9 mouse cellular contexts compared by ENCODE assay signal in genomic region chr9:53402291-53402711, GRCm38 (mm10). TPM values are rescaled to one million over a fixed set of nuclear protein-coding genes. Genes with fewer than 3 reads are reported as not detected.
DNase-seq lines count a peak whose midpoint lies in the region; ATAC-seq and TF ChIP-seq lines count a peak whose summit lies in the region.
"Had no signal": no experiment of that assay in that cellular context is flagged by ENCODE, and none has a peak within 500 bp of the region (broad histone marks: within the 10 kb centered on the region; RNA-seq: fewer than 3 reads in every experiment).

TSS of gene 4930550C14Rik (plus strand) at chr9:53402325.

- WGBS in hindbrain, postnatal 0 days: 10% methylated on average over 11 of the region's 11 CpGs
- 45% methylated on average over 11 of the region's 11 CpGs for WGBS in liver, embryonic 12.5 days (ENCODE audit: insufficient replicate concordance)
- 5% methylated on average over 11 of the region's 11 CpGs for WGBS in neural tube, embryonic 13.5 days

- ATAC-seq in hindbrain, postnatal 0 days: no peak
- no peak for ATAC-seq in liver, embryonic 12.5 days
- ATAC-seq in neural tube, embryonic 13.5 days (ENCODE audit: low read depth): peak; percentile 47; the same call in 1 of the 2 replicates
- ATAC-seq: Patski had no signal

- H3K27ac ChIP-seq in gastrocnemius, adult 2 months: peak within 1 kb of the TSS; percentile 38; the same call in 1 of the 2 replicates
- H3K27ac ChIP-seq in hindbrain, postnatal 0 days: peak within 1 kb of the TSS; percentile 50; the same call in 1 of the 2 replicates
- H3K27ac ChIP-seq in liver, embryonic 12.5 days: no peak within 1 kb of the TSS
- H3K27ac ChIP-seq in neural tube, embryonic 13.5 days (replicated peaks): peak within 1 kb of the TSS; percentile 71

- intact Hi-C loops in gastrocnemius, adult 2 months (cut with DNase I): no loop called here

- no peak for TF ChIP-seq CTCF in gastrocnemius, adult 2 months (IDR thresholded peaks at IDR 0.05)
- no peak for TF ChIP-seq CTCF in hindbrain, postnatal 0 days (IDR thresholded peaks at IDR 0.05; ENCODE audit: low read depth)

- no peaks in the 10 kb centered on the region for H3K36me3 ChIP-seq in hindbrain, postnatal 0 days (ENCODE audit: insufficient read depth, low read length)
- 0 out of 2 replicates have a peak, but pooled peaks cover 4% of the 10 kb centered on the region for H3K36me3 ChIP-seq in liver, embryonic 12.5 days
- no peaks in the 10 kb centered on the region for H3K36me3 ChIP-seq in neural tube, embryonic 13.5 days

- DNase-seq in right cerebral cortex, postnatal 10 days (ENCODE audit: low spot score in 2 of 2): peak; percentile 50 to 54
- no peak for DNase-seq in right cerebral cortex, postnatal 4 days
- DNase-seq in gastrocnemius, adult 2 months: no peak
- peak; percentile 73 for DNase-seq in hindbrain, postnatal 0 days (ENCODE audit: low spot score)
- no peak for DNase-seq in thymus, postnatal 0 days (ENCODE audit: low spot score)
- no peak for DNase-seq in right cerebral cortex, adult 18-20 months

- no peaks in the 10 kb centered on the region for H3K27me3 ChIP-seq in hindbrain, postnatal 0 days (ENCODE audit: insufficient read depth, low read length)
- H3K27me3 ChIP-seq in liver, embryonic 12.5 days (replicated peaks): no peaks in the 10 kb centered on the region
- H3K27me3 ChIP-seq in neural tube, embryonic 13.5 days: no peaks in the 10 kb centered on the region
- H3K27me3 ChIP-seq: Patski had no signal

- peak within 1 kb of the TSS; percentile 64 for H3K4me3 ChIP-seq in gastrocnemius, adult 2 months
- H3K4me3 ChIP-seq in hindbrain, postnatal 0 days (ENCODE audit: low read length): 0 out of 2 replicates have a peak within 1 kb of the TSS, but pooled peaks have one; percentile 5
- no peak within 1 kb of the TSS for H3K4me3 ChIP-seq in liver, embryonic 12.5 days
- peak within 1 kb of the TSS; percentile 10; the same call in 1 of the 2 replicates for H3K4me3 ChIP-seq in neural tube, embryonic 13.5 days

- H3K4me2 ChIP-seq in hindbrain, postnatal 0 days (ENCODE audit: low read depth, low read length): peak within 1 kb of the TSS; percentile 44
- H3K4me2 ChIP-seq in liver, embryonic 12.5 days: 0 out of 2 replicates have a peak within 1 kb of the TSS, but pooled peaks have one; percentile 16
- peak within 1 kb of the TSS; percentile 49 for H3K4me2 ChIP-seq in neural tube, embryonic 13.5 days

- peaks cover 5% of the 10 kb centered on the region; the same call in 1 of the 2 replicates for H3K4me1 ChIP-seq in hindbrain, postnatal 0 days (ENCODE audit: insufficient read depth, low read length)
- peaks cover 29% of the 10 kb centered on the region; the same call in 1 of the 2 replicates for H3K4me1 ChIP-seq in liver, embryonic 12.5 days
- H3K4me1 ChIP-seq in neural tube, embryonic 13.5 days (replicated peaks): peaks cover 31% of the 10 kb centered on the region

- no peaks in the 10 kb centered on the region for H3K9me3 ChIP-seq in hindbrain, postnatal 0 days (ENCODE audit: low read length)
- H3K9me3 ChIP-seq in liver, embryonic 12.5 days (replicated peaks): no peaks in the 10 kb centered on the region
- H3K9me3 ChIP-seq in neural tube, embryonic 13.5 days: no peaks in the 10 kb centered on the region

- no peak within 1 kb of the TSS for H3K9ac ChIP-seq in hindbrain, postnatal 0 days (replicated peaks; ENCODE audit: low read length)
- H3K9ac ChIP-seq in liver, embryonic 12.5 days: no peak within 1 kb of the TSS
- H3K9ac ChIP-seq in neural tube, embryonic 13.5 days: peak within 1 kb of the TSS; percentile 34; the same call in 1 of the 2 replicates

RNA-seq across cellular contexts. Expression of gene 4930550C14Rik, which starts in this region (rescaled TPM):
- total RNA-seq in gastrocnemius, adult 2 months (2021): under 1 TPM in 1 of 2 experiments, not detected in 1; 0.39 TPM
- 0.18 and 0.26 TPM in 2 replicates for total RNA-seq in hindbrain, postnatal 0 days (2014; rRNA removed)
- 0.49 and 0.59 TPM in 2 replicates for polyA plus RNA-seq in hindbrain, postnatal 0 days (2015; fragmentation: Nextera tagmentation; extraction: Ambion mirVana)
- polyA plus RNA-seq in liver, embryonic 12.5 days (2016; fragmentation: Nextera tagmentation; extraction: Ambion mirVana): 0.89 and 1.0 TPM in 2 replicates
- 0.18 and 0.44 TPM in 2 replicates for polyA plus RNA-seq in neural tube, embryonic 13.5 days (2015; fragmentation: Nextera tagmentation; extraction: Ambion mirVana)
- polyA plus RNA-seq in thymus, postnatal 0 days (2015; fragmentation: Nextera tagmentation; extraction: Ambion mirVana): 3.6 and 4.6 TPM in 2 replicates

Comparison
In these comparisons a context has a peak if more than half of its experiments do, and no peak if none do; other contexts are left out.
1. DNase-seq: peak in right cerebral cortex, postnatal 10 days (2 of 2); none in right cerebral cortex, postnatal 4 days (single experiment), gastrocnemius, adult 2 months (single experiment), thymus, postnatal 0 days (single experiment) and right cerebral cortex, adult 18-20 months (single experiment).
2. Peak in DNase-seq, H3K4me3 ChIP-seq, H3K27ac ChIP-seq and H3K4me2 ChIP-seq in hindbrain, postnatal 0 days; RNA of the gene not detected or under 1 TPM.
3. Peak in ATAC-seq, H3K4me3 ChIP-seq, H3K27ac ChIP-seq, H3K9ac ChIP-seq and H3K4me2 ChIP-seq in neural tube, embryonic 13.5 days; RNA of the gene not detected or under 1 TPM.
4. Peak in every context shown above with its lines, with median percentiles within 50 percentile points of each other: H3K4me2 ChIP-seq.